Mouse (Mus musculus) brown adipose tissue, adult 24 weeks (tissue): ENCODE data around the gene Kcnq1. TPM values are rescaled to one million over a fixed set of nuclear protein-coding genes. Genes with fewer than 3 reads are reported as not detected.

Source experiments
- H3K27ac ChIP-seq: fragments of 200-500 bp; replicated peaks from 2 replicates; pipeline ENCODE4 v1.5.1; 2012; ENCODE audit warnings: low read depth, mild to moderate bottlenecking, low read length
- H3K4me1 ChIP-seq: fragments of 200-500 bp; 2 replicates; pipeline ENCODE4 v1.6.1; 2012; ENCODE audit warnings: low read length, mixed read lengths; ENCODE audit not compliant: control insufficient read depth, insufficient read depth, insufficient read length
- H3K4me3 ChIP-seq: fragments of 200-500 bp; 2 replicates; pipeline ENCODE4 v1.5.1; 2012; ENCODE audit warnings: low read depth, mild to moderate bottlenecking, low read length, moderate library complexity; ENCODE audit not compliant: insufficient read depth
- polyA plus RNA-seq: library from polyadenylated mRNA; stranded (reverse); fragments of >200 nt; gene quantifications from 2 replicates; pipeline ENCODE4 v1.2.4, GENCODE M21; 2012; ENCODE audit not compliant: missing spikeins, insufficient read depth, insufficient read length

Gene Kcnq1
- polyA plus RNA-seq, 1 experiment, result 0.36 TPM

DNA sequence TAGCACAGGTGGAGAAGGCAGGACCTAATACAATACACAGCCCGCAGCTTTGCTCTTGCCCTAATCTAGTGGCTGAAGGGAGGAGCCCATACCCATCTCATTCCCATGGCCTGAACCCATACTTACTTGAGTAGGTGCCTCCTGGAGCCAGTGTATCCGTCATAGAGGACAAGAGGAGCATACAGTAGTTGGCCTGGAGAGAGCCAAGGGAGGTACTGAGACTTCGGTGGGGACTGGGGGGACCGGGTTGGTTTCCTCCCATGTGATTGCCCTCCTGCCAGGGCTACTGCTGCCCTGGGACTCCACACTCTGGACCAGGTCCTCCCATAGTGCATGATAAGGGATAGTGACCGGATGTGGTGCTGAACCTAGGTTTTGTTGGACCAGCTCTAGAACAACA lies 33.6 kb upstream of the Kcnq1 start:
- Histone ChIP-seq H3K27ac (no peak overlapping the region), H3K4me3 (no peak overlapping the region), H3K4me1 (peaks cover 17% of the 10 kb centered on the region)

DNA sequence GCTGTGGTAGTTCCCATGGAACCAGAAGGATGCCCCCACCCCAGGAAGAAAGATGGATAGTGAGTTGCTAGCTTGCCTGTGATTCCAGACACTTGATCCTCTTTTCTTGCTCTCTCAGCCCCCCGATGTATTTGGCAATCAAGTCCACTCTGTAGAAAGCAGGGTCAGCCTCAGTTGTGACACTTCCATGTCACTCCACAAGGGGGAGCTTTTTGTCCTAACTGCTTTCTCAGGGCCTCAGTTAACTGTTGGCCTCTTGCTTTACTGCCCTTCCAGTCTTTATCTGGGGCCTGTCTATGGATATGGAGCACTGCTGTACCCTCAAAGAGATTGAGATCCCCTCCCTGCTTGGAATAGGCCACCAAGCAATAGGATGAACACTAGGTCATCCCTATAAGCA lies 33.1 kb upstream of the Kcnq1 start:
- no peak overlapping the region for H3K27ac ChIP-seq
- H3K4me3 ChIP-seq, result no peak overlapping the region
- H3K4me1 ChIP-seq, result peaks cover 15% of the 10 kb centered on the region

DNA sequence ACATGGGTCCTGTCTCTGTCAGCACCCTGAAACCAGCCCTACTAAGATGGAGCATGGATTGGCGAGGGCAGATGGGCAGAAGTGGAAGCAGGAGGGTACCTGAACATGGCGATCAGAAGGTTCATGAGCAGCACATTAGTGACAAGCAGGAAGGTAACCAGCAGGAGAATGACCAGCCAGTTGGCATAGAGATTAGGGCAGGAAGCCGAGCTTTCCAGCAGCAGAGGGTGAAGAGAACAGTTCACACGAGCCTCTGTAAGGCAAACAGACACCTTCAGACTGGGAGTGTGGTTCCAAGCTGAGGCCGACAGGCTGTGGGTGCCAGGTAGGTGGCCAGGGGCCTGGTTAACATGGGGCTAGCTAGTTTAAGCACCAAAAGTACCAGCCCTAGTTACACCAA lies 30.8 kb upstream of the Kcnq1 start:
- Histone ChIP-seq H3K4me1 (peaks cover 2% of the 10 kb centered on the region), H3K4me3 (no peak overlapping the region), H3K27ac (no peak overlapping the region)

DNA sequence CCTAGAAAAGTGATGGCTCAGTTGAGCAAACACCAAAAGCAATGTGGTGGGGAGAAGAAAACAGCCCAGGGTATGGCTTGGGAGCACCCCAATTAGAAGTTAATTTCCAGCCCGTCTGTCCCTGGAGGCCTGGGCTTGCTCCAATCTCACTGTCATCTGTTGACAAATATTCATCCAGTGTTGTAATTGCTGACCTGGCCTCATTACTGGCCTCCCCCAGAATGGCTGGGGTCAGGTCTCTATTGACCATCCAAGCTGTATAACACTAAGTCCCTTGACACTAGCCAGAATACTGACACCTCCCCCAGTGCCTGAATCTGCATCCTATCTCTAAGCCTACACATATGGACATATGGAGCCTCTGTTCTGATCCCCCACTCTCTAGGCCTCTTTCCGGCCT lies 28.8 kb upstream of the Kcnq1 start:
- H3K27ac ChIP-seq, result no peak overlapping the region

DNA sequence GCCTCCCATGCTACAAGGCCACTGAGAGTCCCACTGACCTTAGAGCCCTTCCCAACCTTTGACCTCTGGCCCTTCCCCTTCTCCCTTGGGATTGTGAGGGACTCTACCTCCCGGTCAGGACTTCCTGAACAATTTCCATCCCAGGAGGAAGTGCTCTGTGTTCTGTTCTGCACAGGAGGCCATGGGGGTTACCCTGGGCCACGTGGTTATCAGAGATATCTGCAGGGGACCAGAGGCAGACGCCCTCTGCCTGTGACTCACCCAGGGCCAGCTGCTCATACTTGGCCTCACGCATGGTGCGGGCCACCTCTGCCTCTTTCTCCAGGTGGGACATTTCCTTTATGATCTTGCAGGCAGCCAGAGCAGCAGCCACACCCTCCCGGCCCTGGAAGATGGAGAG lies 24.1 kb upstream of the Kcnq1 start:
- Histone ChIP-seq H3K4me1 (no peaks in the 10 kb centered on the region), H3K27ac (no peak overlapping the region), H3K4me3 (no peak overlapping the region)

More for the DNA sequence above, 28.8 kb upstream of the Kcnq1 start:
- no peak overlapping the region for H3K4me3 ChIP-seq
- no peaks in the 10 kb centered on the region for H3K4me1 ChIP-seq

DNA sequence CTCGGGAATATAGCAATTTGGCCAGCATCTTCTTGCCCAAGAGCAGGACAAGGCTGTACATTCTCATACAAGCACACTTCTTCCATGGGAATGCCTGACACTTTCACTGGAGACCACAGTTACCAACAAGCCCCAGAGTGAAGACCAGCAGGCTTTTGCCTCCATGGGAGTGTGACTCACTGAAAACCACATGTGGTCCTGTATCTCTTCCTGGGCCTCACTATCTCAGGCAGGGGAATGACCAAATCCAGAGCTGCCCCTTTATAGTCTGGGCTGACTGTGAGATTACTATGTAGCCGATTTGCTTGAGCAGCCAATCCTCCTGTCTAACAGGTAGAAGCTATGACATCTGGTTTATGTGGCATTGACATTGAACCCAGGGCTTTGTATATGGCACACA lies 22.5 kb upstream of the Kcnq1 start:
- H3K4me3 ChIP-seq, result no peak overlapping the region
- H3K4me1 ChIP-seq, result no peaks in the 10 kb centered on the region
- H3K27ac ChIP-seq, result no peak overlapping the region

DNA sequence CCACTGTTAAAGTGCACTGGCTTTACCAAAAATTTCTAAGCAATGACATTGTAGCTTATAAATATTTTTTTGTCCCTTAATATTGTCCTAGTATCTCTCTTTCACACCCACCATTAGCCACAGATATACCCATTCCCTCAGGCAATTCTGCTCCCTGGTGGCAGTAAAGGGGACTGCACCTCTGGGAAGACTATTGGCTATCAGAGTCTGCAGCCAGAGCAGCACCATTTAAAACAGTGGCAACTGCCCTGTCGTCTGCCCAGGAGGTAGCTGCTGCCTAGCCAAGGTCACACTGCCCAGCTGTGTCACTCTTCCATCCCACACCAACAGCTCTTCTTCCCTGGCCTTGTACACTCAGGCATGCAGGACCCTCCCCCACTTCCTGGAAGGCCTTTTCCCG lies 19.8 kb upstream of the Kcnq1 start:
- no peaks in the 10 kb centered on the region for H3K4me1 ChIP-seq
- H3K27ac ChIP-seq, result no peak overlapping the region
- no peak overlapping the region for H3K4me3 ChIP-seq

DNA sequence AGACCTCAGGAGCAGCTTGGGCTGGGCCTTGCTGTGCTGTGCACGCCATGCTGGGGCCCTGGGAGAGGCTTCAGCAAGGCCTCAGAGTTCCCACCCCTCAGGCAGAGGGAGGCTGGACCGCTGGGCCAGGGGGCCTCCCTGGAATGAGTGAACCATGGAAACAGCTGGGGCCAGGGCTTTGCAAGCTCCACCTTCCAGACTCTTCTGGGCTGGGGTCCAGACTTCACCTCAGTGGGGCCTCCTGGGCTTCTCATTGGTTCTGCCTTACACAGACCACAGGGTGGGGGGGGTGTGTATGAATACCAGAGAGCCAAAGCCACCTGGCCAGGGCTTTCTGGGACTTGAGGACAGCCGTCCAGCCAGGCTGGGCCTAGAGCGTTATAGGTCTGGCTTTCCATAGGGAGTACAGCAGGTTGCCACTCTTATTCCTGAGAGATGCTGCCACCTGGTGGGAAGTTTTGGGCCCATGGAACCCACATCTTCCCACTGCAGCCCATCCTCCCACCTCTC lies 19.0 kb upstream of the Kcnq1 start:
- H3K4me3 ChIP-seq, result no peak overlapping the region
- H3K4me1 ChIP-seq, result no peaks in the 10 kb centered on the region
- H3K27ac ChIP-seq, result no peak overlapping the region

DNA sequence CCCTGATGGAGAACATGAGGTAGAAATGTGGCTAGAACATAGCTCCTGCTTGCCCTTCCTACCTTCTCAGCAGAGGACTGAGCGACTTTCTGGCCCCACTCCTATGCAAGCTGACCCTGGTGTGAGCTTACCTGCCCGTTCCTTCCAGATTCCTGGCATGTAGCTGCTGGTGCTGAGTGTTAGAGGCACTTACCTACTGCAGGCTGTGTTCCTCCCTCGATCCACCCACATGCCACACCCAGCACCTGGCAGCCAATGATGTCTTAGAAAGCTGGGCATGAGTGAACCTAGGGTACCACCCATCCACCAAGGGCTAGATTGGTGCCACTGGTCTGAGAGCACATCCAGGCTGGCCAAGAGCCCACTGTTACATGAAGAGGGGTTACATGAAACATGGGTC lies 12.3 kb upstream of the Kcnq1 start:
- Histone ChIP-seq H3K4me3 (no peak overlapping the region), H3K27ac (no peak overlapping the region), H3K4me1 (no peaks in the 10 kb centered on the region)

DNA sequence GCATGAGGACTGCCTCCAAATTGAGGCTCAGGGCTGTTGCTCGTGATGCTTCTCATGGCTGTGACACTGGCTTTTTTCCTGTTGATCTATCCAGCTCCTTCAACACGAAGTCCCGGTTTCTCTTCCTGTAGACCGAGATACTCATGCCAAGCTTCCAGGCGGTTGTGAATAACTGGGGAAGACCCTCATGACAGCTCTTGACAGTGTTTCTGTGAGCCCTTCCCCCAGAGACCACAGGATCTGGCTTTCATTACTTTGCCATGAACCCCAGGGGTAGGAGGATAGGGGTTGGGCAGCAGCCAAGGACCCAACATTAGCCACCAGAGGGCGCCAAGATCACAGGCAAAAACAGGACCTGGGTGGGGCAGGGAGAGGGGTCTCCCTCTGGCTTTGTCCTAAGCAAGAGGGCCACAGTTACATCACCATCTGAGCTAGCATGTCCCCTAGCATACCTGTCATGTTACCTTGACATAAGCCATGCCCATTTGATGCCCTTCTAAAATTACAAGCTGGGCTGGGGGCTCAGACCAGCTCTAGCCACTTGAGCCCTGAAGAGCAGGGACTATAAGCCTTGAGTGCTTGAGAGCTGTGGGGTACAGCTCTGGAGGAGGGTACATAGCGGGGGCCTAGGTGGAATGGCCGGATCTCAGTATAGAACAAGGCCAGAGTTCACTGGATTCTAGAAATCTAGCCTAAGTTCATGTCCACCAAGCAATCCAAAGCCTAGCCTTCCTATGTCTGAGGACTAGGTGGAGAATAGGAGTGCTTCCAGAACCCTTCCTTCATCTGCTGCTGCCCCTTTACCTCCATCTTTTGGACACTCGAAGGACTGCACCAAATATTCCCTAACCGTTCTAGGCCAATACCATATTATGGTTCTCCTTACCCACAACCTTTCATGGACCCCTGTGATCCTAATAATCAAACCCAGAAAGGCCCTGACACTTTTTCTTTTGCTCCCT lies 11.3 kb upstream of the Kcnq1 start, which contains the start of gene Trpm5:
Gene Trpm5 (minus strand): TSS at position 51 of the 962 bp plus-strand sequence.
- Histone ChIP-seq H3K4me1 (no peaks in the 10 kb centered on the region), H3K27ac (no peak within 1 kb of the TSS), H3K4me3 (no peak within 1 kb of the TSS)

DNA sequence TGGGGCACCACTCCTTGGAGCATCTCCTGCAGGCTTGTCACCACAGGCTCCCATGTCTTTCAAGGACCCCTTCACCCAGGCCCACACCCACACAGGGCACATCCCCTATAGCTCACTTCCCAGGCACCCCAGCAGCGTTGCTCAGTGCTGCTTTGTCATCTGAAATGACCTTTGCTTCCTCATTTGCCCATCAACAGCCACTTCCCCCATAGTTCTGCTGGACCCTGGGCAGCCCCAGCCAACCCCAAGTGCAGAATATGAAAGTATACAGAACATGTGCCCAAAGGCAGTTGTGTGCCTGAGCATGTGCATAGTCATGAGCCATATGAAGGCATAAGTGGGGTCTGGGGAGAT lies 10.6 kb upstream of the Kcnq1 start:
- H3K27ac ChIP-seq, result no peak overlapping the region
- H3K4me3 ChIP-seq, result no peak overlapping the region
- no peaks in the 10 kb centered on the region for H3K4me1 ChIP-seq

DNA sequence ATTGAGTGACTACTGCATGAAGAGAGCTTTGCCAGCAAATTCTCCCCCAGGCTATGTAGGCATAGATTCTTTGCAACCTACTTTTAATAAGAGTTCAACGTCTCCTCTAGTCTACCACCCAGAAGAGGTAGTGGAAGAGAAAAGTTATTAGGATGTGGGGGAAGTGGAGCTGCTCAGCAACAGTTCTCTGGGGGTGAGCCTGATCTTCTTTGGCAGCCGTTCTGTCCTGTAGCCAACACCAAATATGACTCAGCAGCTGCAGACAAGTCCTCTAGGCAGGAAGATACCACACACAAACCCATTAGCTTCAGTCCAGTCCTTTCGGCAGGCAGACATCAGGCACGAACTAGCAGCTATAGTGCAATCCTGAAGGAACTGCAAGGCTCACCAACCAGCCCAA lies 5.4 kb upstream of the Kcnq1 start:
- H3K4me1 ChIP-seq, result no peaks in the 10 kb centered on the region
- no peak overlapping the region for H3K27ac ChIP-seq
- H3K4me3 ChIP-seq, result no peak overlapping the region

DNA sequence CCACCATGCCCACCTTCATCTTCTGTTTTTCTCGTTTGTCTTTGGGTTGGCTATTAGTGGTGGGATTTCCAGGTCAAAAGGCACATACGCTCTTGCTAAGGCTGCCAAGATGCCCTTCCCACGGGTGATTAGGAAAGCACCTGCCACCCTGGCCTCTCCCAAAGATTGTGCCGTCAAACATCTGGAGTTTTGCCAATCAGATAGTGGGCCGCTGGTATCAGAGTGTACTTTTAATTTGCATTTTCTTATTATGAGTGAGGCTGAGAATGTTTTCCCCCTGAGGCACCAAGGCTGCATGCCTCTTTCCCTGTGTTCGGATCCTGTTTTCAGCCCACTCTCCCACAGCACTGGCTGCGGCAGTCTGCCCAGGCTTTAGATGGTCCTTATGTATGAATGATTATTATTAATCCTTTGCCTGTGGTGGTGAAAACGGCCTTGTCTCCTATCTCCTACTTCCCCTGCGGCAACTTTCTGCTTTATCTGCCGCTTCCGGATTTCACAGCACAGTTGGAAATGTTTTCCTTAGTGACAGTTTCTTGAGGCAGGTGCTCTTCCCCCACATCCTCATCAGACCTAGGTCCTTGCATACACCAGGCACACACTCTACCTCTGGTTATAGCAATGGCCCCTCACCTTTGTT lies 784 bp upstream of the Kcnq1 start:
- no peak overlapping the region for H3K4me3 ChIP-seq
- peaks cover 14% of the 10 kb centered on the region for H3K4me1 ChIP-seq
- no peak overlapping the region for H3K27ac ChIP-seq

DNA sequence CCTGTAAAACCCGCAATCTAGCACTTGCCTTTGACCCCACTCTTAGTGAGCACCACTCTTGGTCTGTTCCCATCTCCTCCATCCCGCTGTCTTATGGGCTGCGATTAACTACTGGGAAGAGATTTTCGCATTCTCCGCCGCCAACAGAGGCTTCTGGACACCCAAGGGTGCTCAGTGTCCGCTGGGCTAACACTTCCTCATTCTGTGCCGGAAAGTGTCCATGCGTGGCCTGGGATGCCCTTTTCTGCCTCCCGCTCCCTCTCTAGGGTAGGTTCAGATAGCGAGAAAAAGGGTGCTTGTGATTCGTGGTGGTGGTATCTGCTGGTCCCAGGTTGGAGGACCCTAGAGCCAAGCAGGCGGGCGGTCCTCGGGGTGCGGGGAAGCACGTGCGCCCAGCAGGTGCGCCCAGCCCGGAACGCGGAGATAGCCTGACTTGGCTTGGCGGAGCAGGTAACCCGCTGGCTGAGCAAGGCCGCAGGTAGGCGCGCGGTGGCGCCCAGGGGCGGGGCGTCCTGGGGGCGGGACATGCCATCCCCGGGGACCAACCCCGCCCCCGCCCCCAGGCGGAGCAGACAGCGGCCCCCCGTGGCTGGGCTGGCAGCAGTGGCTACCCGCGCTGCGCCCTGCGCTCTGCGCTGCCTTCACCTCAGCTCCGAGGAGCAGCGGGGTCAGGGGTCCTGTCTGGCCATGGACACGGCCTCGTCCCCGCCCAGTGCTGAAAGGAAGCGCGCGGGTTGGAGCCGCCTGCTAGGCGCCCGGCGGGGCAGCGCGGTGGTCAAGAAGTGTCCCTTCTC lies 707 bp downstream of the Kcnq1 start:
- Histone ChIP-seq H3K4me3 (peak overlapping the region; percentile 55), H3K27ac (no peak overlapping the region), H3K4me1 (peaks cover 17% of the 10 kb centered on the region)

DNA sequence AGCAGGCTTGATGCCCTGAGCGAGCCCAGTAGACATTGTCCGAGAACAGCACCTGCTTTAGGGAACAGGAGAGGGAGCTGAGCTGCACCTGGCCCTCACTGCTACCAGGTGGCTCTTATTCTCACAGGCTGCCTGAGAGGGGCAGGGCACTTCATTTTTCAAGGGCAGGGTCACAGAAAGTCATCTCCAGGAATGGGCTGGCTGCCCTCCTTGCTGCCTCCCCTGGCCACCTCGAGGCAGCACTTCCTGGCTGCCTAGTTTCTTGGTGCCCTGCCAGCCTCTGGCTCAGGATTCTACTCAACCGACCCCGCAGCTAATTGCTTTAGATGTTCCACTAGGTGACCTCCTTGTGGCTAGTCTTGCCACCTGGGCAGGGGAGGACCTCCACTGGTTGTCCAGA lies 2.0 kb downstream of the Kcnq1 start:
- H3K4me3 ChIP-seq, result peak overlapping the region; percentile 55
- H3K4me1 ChIP-seq, result peaks cover 17% of the 10 kb centered on the region
- H3K27ac ChIP-seq, result no peak overlapping the region
